12 mouse cellular contexts compared by ENCODE assay signal in genomic region chr1:121343966-121344365, GRCm38 (mm10).
"Had no signal": no experiment of that assay in that cellular context is flagged by ENCODE, and none has a peak within 500 bp of the region (broad histone marks: within the 10 kb centered on the region; RNA-seq: fewer than 3 reads in every experiment).

No protein-coding gene starts in this region.

- H3K36me3 ChIP-seq: kidney, embryonic 15.5 days; limb, embryonic 13.5 days; midbrain, embryonic 12.5 days; neural tube, embryonic 13.5 days had no signal

- ATAC-seq: hindbrain, embryonic 16.5 days; inflammation-experienced regulatory T-cells, adult 6 months; midbrain, embryonic 16.5 days had no signal

- H3K9me3 ChIP-seq: kidney, embryonic 15.5 days; limb, embryonic 13.5 days; midbrain, embryonic 12.5 days; neural tube, embryonic 13.5 days had no signal

- H3K4me1 ChIP-seq: kidney, embryonic 15.5 days; limb, embryonic 13.5 days; midbrain, embryonic 12.5 days; neural tube, embryonic 13.5 days had no signal

- H3K9ac ChIP-seq: kidney, embryonic 15.5 days; limb, embryonic 13.5 days; midbrain, embryonic 12.5 days; neural tube, embryonic 13.5 days had no signal

- H3K27me3 ChIP-seq: kidney, embryonic 15.5 days; midbrain, embryonic 12.5 days; neural tube, embryonic 13.5 days had no signal

- H3K4me3 ChIP-seq: kidney, embryonic 15.5 days; limb, embryonic 13.5 days; midbrain, embryonic 12.5 days; neural tube, embryonic 13.5 days had no signal

- H3K27ac ChIP-seq: kidney, embryonic 15.5 days; limb, embryonic 13.5 days; midbrain, embryonic 12.5 days; neural tube, embryonic 13.5 days had no signal

- H3K4me2 ChIP-seq: kidney, embryonic 15.5 days; limb, embryonic 13.5 days; liver, embryonic 11.5 days; midbrain, embryonic 12.5 days; neural tube, embryonic 13.5 days had no signal

- DNase-seq: kidney, postnatal 14 days; left cerebral cortex, postnatal 4 days; right cerebral cortex, postnatal 25 days; thymus, postnatal 36 days had no signal
